Comparison of ENCODE assay signal across 8 mouse cellular contexts in genomic region chr4:107367567-107368314, GRCm38 (mm10). TPM values are rescaled to one million over a fixed set of nuclear protein-coding genes. Genes with fewer than 3 reads are reported as not detected.
DNase-seq lines count a peak whose midpoint lies in the region; ATAC-seq and TF ChIP-seq lines count a peak whose summit lies in the region.

TSS of gene Ndc1 (plus strand) at chr4:107367784.

- peak within 1 kb of the TSS; percentile 91 for H3K27ac ChIP-seq in forebrain, postnatal 0 days (ENCODE audit: low read depth, low read length)
- peak within 1 kb of the TSS; percentile 87 for H3K27ac ChIP-seq in lung, embryonic 15.5 days

- no peaks in the 10 kb centered on the region for H3K27me3 ChIP-seq in G1E (ENCODE audit: insufficient read depth, low read length)
- no peaks in the 10 kb centered on the region for H3K27me3 ChIP-seq in forebrain, postnatal 0 days (ENCODE audit: insufficient read depth, low read length)
- no peaks in the 10 kb centered on the region for H3K27me3 ChIP-seq in lung, embryonic 15.5 days

- H3K4me1 ChIP-seq in G1E (ENCODE audit: insufficient read depth, low read depth, low read length) = peaks cover 32% of the 10 kb centered on the region
- no peaks in the 10 kb centered on the region for H3K4me1 ChIP-seq in forebrain, postnatal 0 days (ENCODE audit: insufficient read depth)
- peaks cover 10% of the 10 kb centered on the region for H3K4me1 ChIP-seq in lung, embryonic 15.5 days

- peak; percentile 82 for ATAC-seq in G1E (ENCODE audit: extremely low read depth, insufficient number of reproducible peaks, low FRiP score, poor library complexity, severe bottlenecking)
- peak; percentile 98 for ATAC-seq in forebrain, postnatal 0 days
- peak; percentile 98 for ATAC-seq in lung, embryonic 15.5 days (ENCODE audit: borderline replicate concordance, extremely low read depth, low FRiP score, low TSS enrichment)

- H3K9me3 ChIP-seq in G1E (replicated peaks) = no peaks in the 10 kb centered on the region
- H3K9me3 ChIP-seq in forebrain, postnatal 0 days (ENCODE audit: low read length) = no peaks in the 10 kb centered on the region
- no peaks in the 10 kb centered on the region for H3K9me3 ChIP-seq in lung, embryonic 15.5 days

- peak within 1 kb of the TSS; percentile 94 for H3K9ac ChIP-seq in forebrain, postnatal 0 days
- peak within 1 kb of the TSS; percentile 66 for H3K9ac ChIP-seq in lung, embryonic 15.5 days

- no peak for TF ChIP-seq CTCF in G1E (IDR thresholded peaks at IDR 0.05; ENCODE audit: low read depth, low read length)
- TF ChIP-seq CTCF in forebrain, postnatal 0 days (IDR thresholded peaks at IDR 0.05; ENCODE audit: low read depth) = peak; percentile 42

- peak within 1 kb of the TSS; percentile 54 for H3K4me2 ChIP-seq in forebrain, postnatal 0 days (ENCODE audit: low read depth)
- H3K4me2 ChIP-seq in lung, embryonic 15.5 days = peak within 1 kb of the TSS; percentile 68

- peak; percentile 90 for DNase-seq in G1E (ENCODE audit: low spot score)
- peak; percentile 83 to 88 for DNase-seq in cerebellum, adult 18-20 months
- peak; percentile 92 for DNase-seq in forebrain, postnatal 0 days
- DNase-seq in heart, postnatal 4 days = peak; percentile 83
- peak; percentile 77 to 84 for DNase-seq in layer of hippocampus, adult 8-10 months (ENCODE audit: low spot score in 2 of 2)
- peak; percentile 74 for DNase-seq in ovary, adult 18-20 months (ENCODE audit: low spot score)
- peak; percentile 90 for DNase-seq in thymus, postnatal 0 days (ENCODE audit: low spot score)

- peak within 1 kb of the TSS; percentile 88 for H3K4me3 ChIP-seq in G1E (ENCODE audit: low read depth, low read length)
- H3K4me3 ChIP-seq in forebrain, postnatal 0 days (ENCODE audit: low read depth, low read length) = peak within 1 kb of the TSS; percentile 71
- H3K4me3 ChIP-seq in lung, embryonic 15.5 days = peak within 1 kb of the TSS; percentile 59

- peaks cover 30% of the 10 kb centered on the region for H3K36me3 ChIP-seq in G1E (replicated peaks)
- peaks cover 3% of the 10 kb centered on the region; the same call in 1 of the 2 replicates for H3K36me3 ChIP-seq in forebrain, postnatal 0 days (ENCODE audit: insufficient read depth)
- peaks cover 19% of the 10 kb centered on the region for H3K36me3 ChIP-seq in lung, embryonic 15.5 days

- under 1% methylated on average over 51 of the region's 51 CpGs for WGBS in forebrain, postnatal 0 days
- WGBS in lung, embryonic 15.5 days = under 1% methylated on average over 51 of the region's 51 CpGs

RNA-seq across cellular contexts. Expression of gene Ndc1, which starts in this region (rescaled TPM):
- total RNA-seq in G1E (2014; fragmentation: Nextera tagmentation) (139 and 144 TPM in 2 replicates), G1E (2017) (48.9 and 56.3 TPM in 2 replicates)
- 6.7 and 8.6 TPM in 2 replicates for polyA plus RNA-seq in G1E (2012)
- 23.6 and 30.4 TPM in 2 replicates for total RNA-seq in forebrain, postnatal 0 days (2014; rRNA removed)
- 14.3 and 18.7 TPM in 2 replicates for polyA plus RNA-seq in forebrain, postnatal 0 days (2015; fragmentation: Nextera tagmentation; extraction: Ambion mirVana)
- 10 to 100 TPM; 23.5 to 27.3 TPM for total RNA-seq in heart, postnatal 4 days (2021)
- total RNA-seq in layer of hippocampus, adult 8-10 months (2022) = 10 to 100 TPM; 10.4 to 15.3 (median 12.2) TPM
- 37.6 TPM in 2 replicates for polyA plus RNA-seq in lung, embryonic 15.5 days (2015; fragmentation: Nextera tagmentation; extraction: Ambion mirVana)
- polyA plus RNA-seq in thymus, postnatal 0 days (2015; fragmentation: Nextera tagmentation; extraction: Ambion mirVana) = 14.9 and 19.6 TPM in 2 replicates

Comparison
In these comparisons a context has a peak if more than half of its experiments do, and no peak if none do; other contexts are left out.
1. Peak in every context shown above with its lines: DNase-seq, ATAC-seq, H3K4me3 ChIP-seq and H3K27ac ChIP-seq.